Mouse (Mus musculus): ENCODE data around the gene Ap1m1.

- no peak for TF ChIP-seq POLR2A (IDR thresholded peaks at IDR 0.05; ENCODE audit: borderline replicate concordance, extremely low read depth, insufficient read depth, insufficient read length, poor library complexity, severe bottlenecking)
- no peak for TF ChIP-seq CTCF (IDR thresholded peaks at IDR 0.05; ENCODE audit: borderline replicate concordance, extremely low read depth, insufficient read depth, insufficient read length)
Measured at GRCm38 (mm10) chr8:72268356-72268755, 28.5 kb downstream of the Ap1m1 start.

Data from brain, embryonic 14.5 days (tissue).